Mouse (Mus musculus) MEL (cell line): ENCODE measurements around the gene Frem2.

ENCODE experiments used
- BHLHE40 ChIP-seq: IDR thresholded peaks from 2 replicates; pipeline ENCODE4 v1.6.1; 2012; ENCODE audit warnings: low read depth, mild to moderate bottlenecking, inconsistent platforms, low read length, improper control_type of control experiment, borderline replicate concordance
- CHD1 ChIP-seq: IDR thresholded peaks from 2 replicates; pipeline ENCODE4 v1.6.1; 2012; ENCODE audit warnings: low read depth, mild to moderate bottlenecking, inconsistent platforms, low read length, improper control_type of control experiment
- CTCF ChIP-seq, 3 experiments: IDR thresholded peaks in 2 of 3; conservative IDR thresholded peaks in 1 of 3; 2 replicates each; pipeline ENCODE4 v1.5.1; 2011 to 2012; ENCODE audit warnings: low read length in 3 of 3, low read depth in 2 of 3, mild to moderate bottlenecking in 2 of 3, improper control_type of control experiment in 1 of 3, inconsistent platforms in 1 of 3, mixed read lengths in 1 of 3, moderate library complexity in 1 of 3; ENCODE audit not compliant: control insufficient read depth in 1 of 3, insufficient read depth in 1 of 3, poor library complexity in 1 of 3, severe bottlenecking in 1 of 3
- E2F4 ChIP-seq: IDR thresholded peaks from 2 replicates; pipeline ENCODE4 v1.6.1; 2011; ENCODE audit warnings: low read depth, low read length, improper control_type of control experiment, borderline replicate concordance
- EP300 ChIP-seq, 2 experiments: IDR thresholded peaks; 2 replicates each; pipeline ENCODE4 v1.6.1; 2011; ENCODE audit warnings: improper control_type of control experiment in 2 of 2, low read length in 2 of 2, low read depth in 1 of 2, mild to moderate bottlenecking in 1 of 2
- ETS1 ChIP-seq: IDR thresholded peaks from 2 replicates; pipeline ENCODE4 v1.6.1; 2012; ENCODE audit warnings: low read depth, mild to moderate bottlenecking, inconsistent platforms, low read length, improper control_type of control experiment, moderate library complexity
- GABPA ChIP-seq: IDR thresholded peaks from 2 replicates; pipeline ENCODE4 v1.6.1; 2012; ENCODE audit warnings: low read depth, mild to moderate bottlenecking, inconsistent platforms, low read length, improper control_type of control experiment, moderate library complexity
- JUND ChIP-seq: IDR thresholded peaks from 2 replicates; pipeline ENCODE4 v1.6.1; 2011; ENCODE audit warnings: low read depth, mild to moderate bottlenecking, improper control_type of control experiment, low read length
- MAFK ChIP-seq: IDR thresholded peaks from 2 replicates; pipeline ENCODE4 v1.6.1; 2011; ENCODE audit warnings: low read depth, mild to moderate bottlenecking, low read length, improper control_type of control experiment, borderline replicate concordance
- MXI1 ChIP-seq: IDR thresholded peaks from 2 replicates; pipeline ENCODE4 v1.6.1; 2011; ENCODE audit warnings: mild to moderate bottlenecking, low read depth, low read length, improper control_type of control experiment
- POLR2A ChIP-seq, 2 experiments: IDR thresholded peaks; 2 replicates each; pipeline ENCODE4 v1.6.1; 2011 to 2012; ENCODE audit warnings: low read length in 2 of 2, mild to moderate bottlenecking in 2 of 2, control low read depth in 1 of 2, improper control_type of control experiment in 1 of 2, low read depth in 1 of 2, moderate library complexity in 1 of 2; ENCODE audit not compliant: control insufficient read depth in 1 of 2, insufficient read depth in 1 of 2, poor library complexity in 1 of 2
- RCOR1 ChIP-seq: IDR thresholded peaks from 2 replicates; pipeline ENCODE4 v1.6.1; 2012; ENCODE audit warnings: low read depth, mild to moderate bottlenecking, inconsistent platforms, low read length, improper control_type of control experiment
- USF2 ChIP-seq, 2 experiments: IDR thresholded peaks; 2 replicates each; pipeline ENCODE4 v1.6.1; 2011 to 2012; ENCODE audit warnings: improper control_type of control experiment in 2 of 2, low read length in 2 of 2, borderline replicate concordance in 1 of 2, inconsistent platforms in 1 of 2, low read depth in 1 of 2, mild to moderate bottlenecking in 1 of 2; ENCODE audit not compliant: insufficient read depth in 1 of 2
- ZMIZ1 ChIP-seq: IDR thresholded peaks from 2 replicates; pipeline ENCODE4 v1.6.1; 2012; ENCODE audit warnings: low read depth, mild to moderate bottlenecking, inconsistent platforms, low read length, improper control_type of control experiment, moderate library complexity

DNA sequence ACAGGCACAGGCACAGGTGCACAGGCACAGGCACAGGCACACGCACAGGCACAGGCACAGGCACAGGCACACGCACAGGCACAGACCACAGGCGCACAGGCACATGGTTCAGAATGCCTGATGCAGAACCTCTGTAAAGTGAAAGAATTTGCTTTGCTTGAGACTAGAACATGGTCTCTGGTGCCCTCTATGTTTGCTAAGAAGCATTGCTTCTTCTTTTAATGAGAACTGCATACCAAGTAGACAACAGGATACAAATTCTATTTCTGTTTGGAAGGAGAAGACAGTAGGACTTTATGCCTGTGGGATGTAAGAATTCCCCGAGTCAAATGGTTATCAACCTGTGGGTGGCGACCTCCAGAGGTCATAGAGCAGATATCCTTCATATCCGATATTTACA is 154.7 kb downstream of the Frem2 start:
- no peak for TF ChIP-seq POLR2A (IDR thresholded peaks at IDR 0.05; ENCODE audit: control insufficient read depth in 1 of 2, insufficient read depth in 1 of 2, low read depth in 1 of 2, low read length in 2 of 2, poor library complexity in 1 of 2)
- no peak for TF ChIP-seq MXI1
- no peak for TF ChIP-seq RCOR1
- peak in 2 of 3 experiments; percentile 9 to 34; a peak in 2 of 6 replicates for TF ChIP-seq CTCF (IDR thresholded peaks at IDR 0.05 in 2 of 3, conservative IDR thresholded peaks at IDR 0.05 in 1 of 3; ENCODE audit: control insufficient read depth in 1 of 3, insufficient read depth in 1 of 3, low read depth in 2 of 3, low read length in 3 of 3, poor library complexity in 1 of 3, severe bottlenecking in 1 of 3)
- no peak for TF ChIP-seq USF2 (IDR thresholded peaks at IDR 0.05; ENCODE audit: borderline replicate concordance in 1 of 2, insufficient read depth in 1 of 2, low read depth in 1 of 2, low read length in 2 of 2)
- no peak for TF ChIP-seq JUND
- no peak for TF ChIP-seq BHLHE40
- no peak for TF ChIP-seq EP300 (IDR thresholded peaks at IDR 0.05; ENCODE audit: low read depth in 1 of 2, low read length in 2 of 2)
- TF ChIP-seq GABPA: no peak
- TF ChIP-seq E2F4: no peak
- no peak for TF ChIP-seq MAFK
- TF ChIP-seq CHD1: no peak
- TF ChIP-seq ZMIZ1: no peak
- no peak for TF ChIP-seq ETS1
